Mouse (Mus musculus): ENCODE data around the gene Sprr2a2.
"Not testable (repeated sequence)": the region's sequence is repeated elsewhere in the genome, so short reads cannot be mapped to it uniquely, and the experiment has no call there.

The Sprr2a2 gene

GRCm38 (mm10) chr3:92274018-92274417, 58.3 kb downstream of the Sprr2a2 start:
- DNase-seq (ENCODE audit: low spot score), result not testable (repeated sequence)

- not testable (repeated sequence) for DNase-seq (ENCODE audit: low spot score)
Measured at GRCm38 (mm10) chr3:92279663-92280062, 63.9 kb downstream of the Sprr2a2 start.

DNA sequence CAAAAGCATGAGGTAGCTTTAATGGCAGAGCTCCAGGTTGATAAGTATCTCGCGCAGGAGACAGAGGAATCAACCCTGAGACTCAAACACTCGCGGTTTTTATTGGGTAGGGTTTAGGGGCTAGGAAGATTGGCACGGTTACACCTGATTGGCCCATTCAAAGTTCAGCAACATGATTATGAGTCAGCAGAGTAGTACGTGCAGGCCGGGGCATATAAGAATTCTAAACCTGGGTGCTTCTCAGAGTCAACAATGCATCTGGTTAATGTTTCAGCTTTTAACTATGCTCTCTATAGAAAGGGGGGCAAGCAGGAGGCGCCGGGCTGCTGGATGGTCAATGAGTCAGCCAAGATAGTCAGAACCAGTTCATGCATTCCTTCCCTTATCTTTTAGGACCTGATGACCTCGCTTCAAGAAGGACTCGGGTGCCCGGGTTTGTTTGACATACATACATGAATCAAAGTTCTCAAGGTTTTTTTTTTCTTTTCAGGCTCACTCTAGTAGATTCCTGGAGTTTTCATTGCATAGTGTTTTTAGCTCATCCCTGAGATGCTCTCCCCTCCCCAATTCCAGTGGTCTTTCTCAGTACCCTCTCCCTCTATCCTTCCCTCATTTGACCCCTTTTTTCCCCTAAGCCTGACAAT, 65.4 kb downstream of the Sprr2a2 start:
- DNase-seq (ENCODE audit: low spot score), result not testable (repeated sequence)

GRCm38 (mm10) chr3:92285101-92285500, 69.4 kb downstream of the Sprr2a2 start, which contains the start of gene Sprr2a3:
Sprr2a3 (plus strand) TSS chr3:92285417.
- DNase-seq (ENCODE audit: low spot score), result not testable (repeated sequence)

GRCm38 (mm10) chr3:92288489-92288888, 72.8 kb downstream of the Sprr2a2 start:
- DNase-seq (ENCODE audit: low spot score), result not testable (repeated sequence)

Data from c-Kit-positive CD71-positive TER-119-positive erythroid progenitor cells, embryonic 14.5 days (primary cell).